Mouse (Mus musculus) activated CD4-positive, CD25-positive, alpha-beta regulatory T cell, adult 4 months (primary cell): ENCODE results near the gene Mex3a. TPM values are rescaled to one million over a fixed set of nuclear protein-coding genes. Genes with fewer than 3 reads are reported as not detected.
A peak's percentile ranks its signal among the peaks of the same experiment; 100 is the strongest.

Experiments used
- ATAC-seq: one replicate; pipeline ENCODE4 v1.8.0; 2017
- polyA plus RNA-seq, 2 experiments: library from polyadenylated mRNA; unstranded; fragments of 100-300 nt; shearing (Covaris generic); gene quantifications; one replicate each; pipeline ENCODE4 v1.2.1; 2017

Gene Mex3a
- polyA plus RNA-seq, 2 experiments from 2014 or later, result 0.10 to 0.81 TPM

GRCm38 (mm10) chr3:88529204-88530000, 2.8 kb upstream of the Mex3a start:
- ATAC-seq, result no peak

GRCm38 (mm10) chr3:88530082-88530864, 1.9 kb upstream of the Mex3a start:
- no peak for ATAC-seq

- ATAC-seq, result peak; percentile 76
Measured at GRCm38 (mm10) chr3:88531348-88532298, 572 bp upstream of the Mex3a start.

- no peak for ATAC-seq
Measured at GRCm38 (mm10) chr3:88532689-88533511, 705 bp downstream of the Mex3a start.

GRCm38 (mm10) chr3:88533706-88534105, 1.5 kb downstream of the Mex3a start:
- no peak for ATAC-seq

- no peak for ATAC-seq
Measured at GRCm38 (mm10) chr3:88535005-88535404, 2.8 kb downstream of the Mex3a start.

GRCm38 (mm10) chr3:88535527-88535926, 3.3 kb downstream of the Mex3a start:
- no peak for ATAC-seq

GRCm38 (mm10) chr3:88536103-88536930, 4.1 kb downstream of the Mex3a start:
- no peak for ATAC-seq

GRCm38 (mm10) chr3:88537146-88537545, 5.0 kb downstream of the Mex3a start:
- ATAC-seq, result no peak

- no peak for ATAC-seq
Measured at GRCm38 (mm10) chr3:88538271-88539145, 6.3 kb downstream of the Mex3a start.

- no peak for ATAC-seq
Measured at GRCm38 (mm10) chr3:88539397-88539796, 7.2 kb downstream of the Mex3a start.

GRCm38 (mm10) chr3:88540085-88540484, 7.9 kb downstream of the Mex3a start:
- ATAC-seq, result no peak

- no peak for ATAC-seq
Measured at GRCm38 (mm10) chr3:88541622-88542401, 9.6 kb downstream of the Mex3a start.

GRCm38 (mm10) chr3:88542486-88542885, 10.3 kb downstream of the Mex3a start:
- ATAC-seq, result no peak

GRCm38 (mm10) chr3:88543174-88543573, 11.0 kb downstream of the Mex3a start:
- ATAC-seq, result no peak

GRCm38 (mm10) chr3:88543651-88544410, 11.6 kb downstream of the Mex3a start:
- ATAC-seq, result peak; percentile 46

- ATAC-seq, result no peak
Measured at GRCm38 (mm10) chr3:88544514-88544913, 12.3 kb downstream of the Mex3a start.

GRCm38 (mm10) chr3:88544955-88545591, 12.9 kb downstream of the Mex3a start:
- ATAC-seq, result no peak
